Mouse (Mus musculus) liver, embryonic 14.5 days (tissue): ENCODE measurements around the gene Dpp8. TPM values are rescaled to one million over a fixed set of nuclear protein-coding genes. Genes with fewer than 3 reads are reported as not detected.

ENCODE experiments used
- ATAC-seq: fragments of 200-750 bp; cut with Nextera tagmentation; 2 replicates; pipeline ENCODE4 v1.8.0; 2017; ENCODE audit warnings: moderate number of reproducible peaks, mild to moderate bottlenecking, moderate library complexity; ENCODE audit not compliant: insufficient read depth
- DNase-seq, 3 experiments: peaks; one replicate each; pipeline ENCODE4 v3.0.0-alpha.2; 2012 to 2013; ENCODE audit warnings: low read depth in 3 of 3, low spot score in 3 of 3
- H3K27ac ChIP-seq: fragments of 300-500 bp; sonication (generic); 2 replicates; pipeline ENCODE4 v1.5.1; 2014; ENCODE audit warnings: moderate library complexity, mild to moderate bottlenecking, control low read depth, inconsistent platforms
- H3K27me3 ChIP-seq: fragments of 300-500 bp; sonication (generic); 2 replicates; pipeline ENCODE4 v1.6.1; 2014; ENCODE audit warnings: mild to moderate bottlenecking, low read length, moderate library complexity; ENCODE audit not compliant: control insufficient read depth, insufficient read depth
- H3K36me3 ChIP-seq: fragments of 300-500 bp; sonication (generic); replicated peaks from 2 replicates; pipeline ENCODE4 v1.6.1; 2014; ENCODE audit warnings: low read depth; ENCODE audit not compliant: control insufficient read depth, insufficient read depth
- H3K4me1 ChIP-seq, 2 experiments: fragments of 200-500 bp in 1 of 2; fragments of 300-500 bp in 1 of 2; sonication (generic) in 1 of 2; replicated peaks; 2 replicates each; pipeline ENCODE4 v1.6.1; 2012 to 2014; ENCODE audit warnings: antibody characterized with exemption in 1 of 2, inconsistent platforms in 1 of 2, low read length in 1 of 2; ENCODE audit not compliant: control insufficient read depth in 2 of 2, insufficient read depth in 2 of 2
- H3K4me2 ChIP-seq: fragments of 300-500 bp; sonication (generic); 2 replicates; pipeline ENCODE4 v1.6.1; 2014; ENCODE audit warnings: low read depth, mild to moderate bottlenecking, control low read depth, moderate library complexity
- H3K4me3 ChIP-seq, 2 experiments: fragments of 200-500 bp in 1 of 2; fragments of 300-500 bp in 1 of 2; sonication (generic) in 1 of 2; 2 replicates each; pipeline ENCODE4 v1.5.1; 2012 to 2014; ENCODE audit warnings: low read depth in 2 of 2, low read length in 2 of 2, mild to moderate bottlenecking in 2 of 2, control low read depth in 1 of 2, inconsistent platforms in 1 of 2, moderate library complexity in 1 of 2; ENCODE audit not compliant: insufficient read depth in 1 of 2
- H3K9ac ChIP-seq: fragments of 300-500 bp; sonication (generic); replicated peaks from 2 replicates; pipeline ENCODE4 v1.6.1; 2014; ENCODE audit warnings: mild to moderate bottlenecking, control low read depth, moderate library complexity
- H3K9me3 ChIP-seq: fragments of 300-500 bp; sonication (generic); 2 replicates; pipeline ENCODE4 v1.6.1; 2016; ENCODE audit warnings: low read length, mixed read lengths; ENCODE audit not compliant: control insufficient read depth
- CTCF ChIP-seq: IDR thresholded peaks from 2 replicates; pipeline ENCODE4 v1.5.1; 2016; ENCODE audit warnings: antibody characterized with exemption, low read depth, control low read depth
- EP300 ChIP-seq: IDR thresholded peaks from 2 replicates; pipeline ENCODE4 v1.6.1; 2016; ENCODE audit warnings: antibody characterized with exemption, low read depth
- WGBS: fragments of 180-500 bp; shearing (Covaris S2); extraction: QIAGEN DNeasy Blood & Tissue Kit; methylation state at CpG from one replicate; pipeline ENCODE4 v1.1.7; 2014; ENCODE audit not compliant: insufficient replicate concordance; 5-methylcytosine and 5-hydroxymethylcytosine counted together
- polyA plus RNA-seq, 2 experiments: library from polyadenylated mRNA; depleted of rRNA in 1 of 2; stranded (reverse) in 1 of 2; unstranded in 1 of 2; fragments of >200 nt; fragmentation: Nextera tagmentation in 1 of 2; extraction: Ambion mirVana in 1 of 2; gene quantifications; 2 replicates each; pipeline versions ENCODE4 v1.2.1 to v1.2.3; 2012 to 2014

Gene Dpp8
- polyA plus RNA-seq, 2 experiments = 11.7 to 18.5 TPM

DNA sequence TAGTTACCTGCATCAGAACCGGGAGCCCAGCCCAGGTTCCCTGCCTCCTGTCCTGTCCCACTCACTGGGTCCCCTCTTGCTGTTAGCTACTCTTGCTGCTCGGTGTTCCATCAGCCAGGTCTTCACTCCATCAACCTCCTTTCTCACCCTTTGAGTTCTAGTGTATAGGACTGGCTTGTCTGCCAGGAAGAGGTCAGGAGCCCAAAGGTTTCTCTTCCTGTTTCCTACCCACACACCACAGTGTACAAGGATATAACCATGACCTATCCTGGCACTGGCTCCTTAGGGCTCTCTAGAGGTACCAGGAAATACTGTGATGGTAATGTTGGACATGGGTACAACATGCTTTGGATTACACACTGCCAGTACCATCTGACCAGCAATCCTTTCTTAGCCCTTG lies 81.5 kb downstream of the Dpp8 start:
- 58% methylated on average over 2 of the region's 2 CpGs for WGBS
- Histone ChIP-seq H3K4me2 (no peak overlapping the region), H3K9ac (no peak overlapping the region), H3K36me3 (no peaks in the 10 kb centered on the region), H3K4me1 (peaks cover 0 to 4% of the 10 kb centered on the region in 2 experiments; a peak in 1 of 4 replicates), H3K4me3 (no peak overlapping the region), H3K27ac (no peak overlapping the region), H3K9me3 (no peaks in the 10 kb centered on the region), H3K27me3 (peaks cover 12% of the 10 kb centered on the region)
- no peak for ATAC-seq
- no peak for DNase-seq
- TF ChIP-seq CTCF (no peak), EP300 (no peak)

DNA sequence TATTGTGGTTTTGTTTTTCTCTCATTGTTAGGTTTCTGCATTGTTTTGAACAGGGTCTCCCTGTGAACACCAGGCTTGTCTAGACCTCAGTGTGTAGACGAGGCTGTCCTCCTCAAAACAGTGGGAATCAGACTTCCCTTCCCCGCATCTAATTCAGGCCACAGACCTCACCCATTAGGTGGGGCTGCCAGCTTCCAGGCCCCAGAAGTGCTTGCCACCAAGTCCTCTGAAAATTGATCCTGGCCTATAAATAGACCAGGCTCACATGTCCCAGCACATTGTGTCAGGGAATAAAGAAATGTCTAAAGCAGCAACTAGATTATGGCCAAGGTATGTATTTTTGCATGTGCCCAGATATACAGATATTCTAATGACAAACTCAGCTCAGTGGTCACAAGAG lies 83.7 kb downstream of the Dpp8 start:
- DNase-seq (no peak), ATAC-seq (no peak)
- Histone ChIP-seq H3K4me2 (no peak overlapping the region), H3K36me3 (no peaks in the 10 kb centered on the region), H3K27ac (no peak overlapping the region), H3K9ac (no peak overlapping the region), H3K4me1 (no peaks in the 10 kb centered on the region), H3K4me3 (no peak overlapping the region), H3K9me3 (no peaks in the 10 kb centered on the region), H3K27me3 (no peaks in the 10 kb centered on the region; the same call in 1 of the 2 replicates)
- WGBS = 67% methylated on average over 2 of the region's 2 CpGs
- TF ChIP-seq CTCF = no peak
- no peak for TF ChIP-seq EP300

DNA sequence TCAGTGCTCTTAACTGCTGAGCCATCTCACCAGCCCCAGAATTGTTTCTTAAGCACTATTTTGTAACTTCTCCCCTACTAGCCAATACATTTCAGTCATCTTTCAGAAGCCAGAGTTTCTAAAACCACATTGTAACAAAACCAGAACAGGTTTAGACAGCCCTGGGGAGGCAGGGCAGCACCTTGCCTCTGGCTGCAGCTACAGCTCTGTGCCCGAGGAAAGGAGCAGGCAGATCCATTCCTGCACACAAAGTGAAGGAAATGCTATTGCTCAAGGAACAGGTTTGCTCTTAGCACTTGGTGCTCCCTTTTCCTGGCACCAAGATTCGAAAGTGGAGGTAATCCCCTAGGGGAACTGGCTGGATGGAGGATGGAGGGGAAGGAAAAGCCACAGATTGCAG lies 85.3 kb downstream of the Dpp8 start:
- Histone ChIP-seq H3K9me3 (no peaks in the 10 kb centered on the region), H3K4me3 (no peak overlapping the region), H3K4me1 (no peaks in the 10 kb centered on the region), H3K36me3 (no peaks in the 10 kb centered on the region), H3K9ac (no peak overlapping the region), H3K27ac (no peak overlapping the region), H3K4me2 (no peak overlapping the region), H3K27me3 (peaks cover 9% of the 10 kb centered on the region; the same call in 1 of the 2 replicates)
- DNase-seq = no peak
- TF ChIP-seq EP300 (no peak), CTCF (no peak)
- WGBS = 45% methylated on average over 2 of the region's 2 CpGs
- ATAC-seq = no peak

DNA sequence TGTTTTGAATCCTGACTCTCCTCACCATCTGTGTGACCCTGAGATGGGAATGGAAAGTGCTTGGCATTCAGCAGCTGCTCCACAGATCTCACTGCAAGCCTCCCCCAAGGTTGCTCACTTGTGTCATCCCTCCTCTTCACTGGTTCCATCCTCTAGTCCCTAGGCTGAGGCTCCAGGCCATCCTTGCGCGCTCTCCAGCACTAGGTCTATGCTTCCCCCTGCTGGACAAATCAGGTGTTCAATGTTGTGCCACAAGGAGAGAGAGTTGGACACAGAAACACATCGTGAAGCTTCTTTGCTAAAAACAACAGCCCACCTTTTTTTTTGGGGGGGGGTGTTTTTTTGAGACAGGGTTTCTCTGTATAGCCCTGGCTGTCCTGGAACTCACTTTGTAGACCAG lies 88.7 kb downstream of the Dpp8 start:
- peaks cover 26% of the 10 kb centered on the region for H3K27me3 ChIP-seq
- ATAC-seq = no peak

DNA sequence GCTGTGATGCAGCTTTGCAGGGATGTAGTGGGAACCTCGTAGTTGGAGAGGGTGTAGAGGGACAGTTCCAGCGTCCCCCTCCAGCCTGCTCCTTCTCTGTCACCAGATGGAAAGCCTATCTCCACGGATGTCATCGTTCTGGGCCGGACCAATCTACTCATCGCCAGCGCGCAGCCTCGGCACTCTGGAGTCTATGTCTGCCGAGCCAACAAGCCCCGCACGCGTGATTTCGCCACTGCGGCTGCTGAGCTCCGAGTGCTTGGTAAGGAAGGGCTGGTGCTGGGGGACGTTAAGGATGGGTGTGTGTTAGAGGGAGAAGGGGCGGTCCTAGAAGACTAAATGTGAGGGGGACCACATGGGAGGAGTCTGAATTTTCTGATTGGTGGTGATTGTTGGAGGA lies 90.3 kb downstream of the Dpp8 start:
- TF ChIP-seq EP300 (no peak), CTCF (no peak)
- H3K4me3 ChIP-seq = no peak overlapping the region
- DNase-seq = no peak
- H3K9me3 ChIP-seq = no peaks in the 10 kb centered on the region
- no peaks in the 10 kb centered on the region for H3K36me3 ChIP-seq
- no peak for ATAC-seq
- H3K4me2 ChIP-seq = no peak overlapping the region
- H3K9ac ChIP-seq = no peak overlapping the region
- H3K4me1 ChIP-seq = no peaks in the 10 kb centered on the region
- H3K27me3 ChIP-seq = peaks cover 26% of the 10 kb centered on the region
- WGBS = 16% methylated on average over 18 of the region's 18 CpGs
- no peak overlapping the region for H3K27ac ChIP-seq

More for the DNA sequence above, 88.7 kb downstream of the Dpp8 start:
- TF ChIP-seq EP300 (no peak), CTCF (peak; percentile 90)
- peak; percentile 30 to 42 (median 41) for DNase-seq
- no peak overlapping the region for H3K4me2 ChIP-seq
- H3K4me3 ChIP-seq = no peak overlapping the region
- no peaks in the 10 kb centered on the region for H3K4me1 ChIP-seq
- WGBS = 9% methylated on average over 3 of the region's 3 CpGs
- no peak overlapping the region for H3K9ac ChIP-seq
- H3K9me3 ChIP-seq = no peaks in the 10 kb centered on the region
- H3K36me3 ChIP-seq = no peaks in the 10 kb centered on the region
- H3K27ac ChIP-seq = no peak overlapping the region
